Mouse (Mus musculus) 3T3-L1 (cell line): Measurements from ENCODE around the gene Olfr148.
A peak's percentile ranks its signal among the peaks of the same experiment; 100 is the strongest.

Experiments used
- DNase-seq: peaks from one replicate; pipeline ENCODE4 v3.0.0-alpha.2; 2015; ENCODE audit warnings: low read depth, low spot score

The Olfr148 gene

GRCm38 (mm10) chr9:39610355-39610754 is at the start of gene Olfr148:
TSS of gene Olfr148 (plus strand) at chr9:39610655.
- DNase-seq, result no peak

DNA sequence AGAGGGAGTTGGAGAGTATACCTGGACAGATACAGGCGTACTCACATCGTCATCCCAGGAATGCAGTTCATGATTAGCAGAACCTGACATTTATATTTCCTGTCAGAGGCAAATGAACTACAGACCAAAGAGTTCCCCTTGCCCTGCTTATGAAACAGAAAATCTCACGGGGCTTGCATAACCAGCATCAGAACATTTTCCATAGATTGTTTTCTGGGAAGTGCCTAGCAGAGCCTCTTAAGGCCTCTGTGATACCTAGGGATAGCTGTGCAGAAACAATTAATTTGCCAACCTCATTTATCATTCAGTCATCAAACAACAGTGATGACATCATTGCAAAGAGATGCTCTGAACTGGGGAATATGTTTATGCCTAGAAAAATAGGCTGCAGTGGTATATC is 35.0 kb upstream of the Olfr148 start, which contains the start of gene Olfr959:
Olfr959 (minus strand) TSS at position 101 of the 400 bp plus-strand sequence.
- DNase-seq, result no peak

- DNase-seq, result no peak
Measured at GRCm38 (mm10) chr9:39577050-39577449, 33.4 kb upstream of the Olfr148 start.

GRCm38 (mm10) chr9:39602536-39603332 is 7.7 kb upstream of the Olfr148 start:
- no peak for DNase-seq

- no peak for DNase-seq
Measured at GRCm38 (mm10) chr9:39603333-39603845, 7.1 kb upstream of the Olfr148 start.

DNA sequence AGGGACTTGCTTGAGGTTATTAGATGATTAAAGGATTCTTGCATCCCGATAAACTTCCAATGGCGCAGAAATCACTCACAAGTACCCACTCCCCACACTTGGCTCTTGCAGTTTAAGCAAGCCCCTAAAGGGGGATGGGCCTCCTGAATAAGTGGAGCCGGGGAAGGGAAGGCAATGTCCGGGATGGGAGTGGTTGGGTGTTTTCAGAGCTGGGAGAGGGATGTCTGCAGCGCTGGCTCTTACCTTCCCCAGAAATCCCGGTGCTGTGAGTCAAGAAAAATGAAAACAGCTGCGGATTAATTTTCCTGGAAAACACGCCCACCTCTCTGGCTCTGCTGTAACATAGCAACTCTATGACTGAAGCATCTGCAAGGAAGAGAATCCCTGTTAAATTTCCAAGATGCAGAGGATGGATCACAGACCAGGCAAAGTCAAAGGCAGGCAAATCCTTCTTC is 6.4 kb upstream of the Olfr148 start, which contains the start of gene AW551984:
AW551984 (minus strand) TSS at position 405 of the 455 bp plus-strand sequence.
- DNase-seq, result peak; percentile 1

DNA sequence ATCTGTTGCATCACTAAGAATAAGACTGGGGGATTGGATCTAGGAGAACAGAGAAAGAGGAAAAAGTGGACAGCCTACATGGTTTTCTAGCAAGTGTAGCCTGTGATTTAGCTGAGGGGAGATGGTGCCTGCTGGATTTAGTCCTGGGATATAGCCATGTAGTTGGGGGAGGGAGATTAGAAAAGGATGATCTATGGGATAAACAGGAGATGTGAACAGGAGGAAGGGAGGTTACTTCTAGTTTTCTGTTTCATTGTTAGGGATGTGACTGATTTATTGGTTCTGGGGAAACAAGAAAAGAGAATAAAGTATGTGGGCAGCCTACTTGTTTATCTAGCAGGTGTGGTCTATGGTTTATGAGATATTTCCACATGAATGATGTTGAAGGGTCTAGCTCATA is 2.0 kb upstream of the Olfr148 start:
- no peak for DNase-seq

GRCm38 (mm10) chr9:39611953-39612352 is 1.5 kb downstream of the Olfr148 start:
- DNase-seq, result no peak

DNA sequence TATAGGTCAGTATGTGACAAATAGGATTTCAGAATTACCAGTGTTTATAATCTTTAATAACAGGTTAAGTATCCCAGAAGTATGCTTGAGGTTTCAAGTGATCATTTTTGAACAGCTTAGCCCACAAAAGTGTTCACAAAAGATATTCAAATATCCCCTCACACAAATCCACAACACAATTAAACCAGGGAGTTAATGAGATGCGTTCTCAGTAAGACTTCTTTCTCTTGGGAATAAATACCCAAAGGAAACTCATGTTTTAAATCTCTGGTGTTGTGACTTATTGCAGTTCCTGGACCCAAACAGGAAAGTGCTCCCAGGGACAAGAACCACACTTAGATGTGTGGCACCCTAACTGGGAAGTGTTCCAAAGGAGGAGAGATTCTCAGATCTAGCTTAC is 10.6 kb downstream of the Olfr148 start, which contains the start of gene Olfr960:
Olfr960 (plus strand) TSS at position 301 of the 400 bp plus-strand sequence.
- no peak for DNase-seq

DNA sequence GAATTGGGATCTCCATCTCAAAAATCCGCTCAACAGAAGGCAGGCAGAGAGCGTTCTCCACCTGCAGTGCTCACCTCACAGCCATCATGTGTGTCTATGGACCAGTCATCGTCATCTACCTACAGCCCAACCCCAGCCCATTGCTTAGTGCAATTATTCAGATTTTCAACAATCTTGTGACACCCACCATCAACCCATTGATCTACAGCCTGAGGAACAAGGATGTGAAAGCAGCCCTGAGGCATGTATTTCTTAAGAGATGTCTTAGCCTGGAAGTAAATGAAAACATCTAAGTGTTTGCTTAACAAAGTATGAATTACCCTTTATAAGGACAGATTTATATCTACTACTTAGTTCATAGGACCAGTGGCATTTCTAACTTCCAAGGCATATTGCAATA is 13.3 kb downstream of the Olfr148 start:
- DNase-seq, result no peak

GRCm38 (mm10) chr9:39624711-39625110 is 14.3 kb downstream of the Olfr148 start:
- DNase-seq, result no peak

- DNase-seq, result no peak
Measured at GRCm38 (mm10) chr9:39629069-39629468, 18.6 kb downstream of the Olfr148 start.

- DNase-seq, result no peak
Measured at GRCm38 (mm10) chr9:39633913-39634594, 23.6 kb downstream of the Olfr148 start.

- DNase-seq, result no peak
Measured at GRCm38 (mm10) chr9:39644785-39645184, 34.3 kb downstream of the Olfr148 start, which contains the start of gene Olfr961. TSS of gene Olfr961 (plus strand) at chr9:39645085.

- DNase-seq, result no peak
Measured at GRCm38 (mm10) chr9:39647382-39647781, 36.9 kb downstream of the Olfr148 start.

DNA sequence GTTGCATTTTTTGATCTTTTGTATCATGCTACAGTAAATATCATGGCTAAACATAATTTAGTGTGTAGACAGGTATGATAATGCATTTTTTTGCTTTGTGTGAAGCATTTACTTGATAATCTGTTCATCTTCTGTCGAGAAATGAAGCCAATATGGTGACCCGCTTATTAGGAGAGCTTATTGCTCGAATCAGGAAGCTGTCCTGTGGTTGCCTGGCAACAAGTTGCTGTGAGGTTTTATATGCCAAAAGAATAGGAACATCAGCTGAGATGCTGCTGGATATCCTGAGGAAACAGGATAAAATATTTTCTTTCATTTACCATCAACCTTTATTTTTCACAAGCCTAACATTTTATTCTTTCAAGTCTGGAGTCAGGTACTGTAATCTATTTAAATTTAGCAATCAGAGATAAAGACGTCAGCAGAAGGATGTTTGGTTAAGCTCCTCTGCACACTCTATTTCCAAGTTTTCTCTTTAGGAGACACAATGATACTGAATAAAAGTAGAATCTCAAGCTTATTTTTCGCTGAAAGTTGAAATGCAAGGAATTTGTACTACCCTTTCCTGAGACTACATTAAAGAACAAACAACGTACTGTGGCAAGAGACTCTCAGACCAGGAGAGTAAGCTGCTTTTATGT is 44.4 kb downstream of the Olfr148 start:
- DNase-seq, result no peak
